Mouse (Mus musculus) 3T3-L1 (cell line): ENCODE measurements around the gene Crybg1.
"Not testable (repeated sequence)": the region's sequence is repeated elsewhere in the genome, so short reads cannot be mapped to it uniquely, and the experiment has no call there.

ENCODE experiments used
- DNase-seq: peaks from one replicate; pipeline ENCODE4 v3.0.0-alpha.2; 2015; ENCODE audit warnings: low read depth, low spot score

The Crybg1 gene

DNA sequence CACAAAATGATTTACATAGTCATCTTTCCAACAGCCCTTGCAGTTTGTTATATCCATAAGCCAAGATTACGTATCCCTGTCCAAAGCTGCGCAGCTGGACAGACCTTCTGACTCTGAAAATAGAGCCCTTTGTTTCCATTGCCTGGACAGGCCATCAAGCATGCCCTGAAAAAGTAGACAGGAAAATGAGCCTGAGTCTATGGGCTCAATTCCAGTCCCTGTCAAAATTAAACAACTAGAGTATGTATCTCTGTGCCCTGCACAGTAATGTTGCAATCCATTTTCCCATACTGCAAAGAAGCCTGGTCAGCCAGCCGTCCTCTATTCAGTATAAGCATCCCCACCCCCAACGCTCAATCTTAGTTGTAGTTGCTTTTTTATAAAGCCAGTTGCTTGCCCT is 141.8 kb downstream of the Crybg1 start:
- DNase-seq, result peak; percentile 40

DNA sequence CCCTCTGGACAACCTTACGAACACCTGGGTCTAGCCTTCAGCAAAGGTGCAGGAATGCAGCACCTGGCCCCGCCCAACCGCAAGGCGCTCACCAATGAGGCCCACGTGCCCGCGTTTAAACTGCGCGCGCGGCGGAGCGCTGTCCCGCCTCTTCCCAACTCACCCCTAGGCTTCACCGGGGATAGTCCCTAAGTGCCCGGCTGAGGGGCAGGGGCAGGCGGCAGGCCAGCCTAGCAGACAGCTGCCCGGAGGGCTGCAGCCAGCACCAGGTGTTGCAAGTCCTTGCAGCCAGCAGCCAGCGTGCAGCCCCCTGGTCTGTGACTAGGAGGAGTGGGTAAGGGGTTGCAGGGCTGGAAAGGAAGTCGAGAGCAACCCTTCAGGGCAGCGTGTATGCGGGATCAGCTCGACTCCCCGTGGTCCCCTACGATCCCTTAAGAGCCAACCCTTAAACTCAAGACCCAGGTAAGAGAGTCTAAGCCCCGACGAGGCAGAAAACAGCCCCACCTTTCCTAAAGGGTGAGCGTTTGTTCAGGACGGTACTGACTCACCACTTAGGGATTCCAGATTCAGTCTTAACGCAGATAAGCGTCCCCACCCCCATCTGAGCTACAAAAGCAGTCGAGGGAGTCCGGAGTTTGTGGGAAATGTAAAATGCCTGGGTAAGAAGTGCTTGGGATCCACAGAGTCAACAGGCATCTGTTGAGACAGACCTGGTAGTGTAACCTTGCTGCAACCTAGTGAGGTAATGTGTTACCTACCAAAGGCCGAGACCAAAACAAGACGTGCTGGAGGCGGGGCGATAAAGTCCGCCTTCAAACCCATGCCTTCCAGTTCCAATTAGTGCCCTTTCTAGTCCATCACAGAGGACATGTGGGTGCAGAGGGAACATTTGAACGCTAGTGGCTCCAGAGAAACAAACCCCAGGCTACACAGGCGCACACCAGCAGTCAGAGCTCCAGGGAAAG is 142.7 kb downstream of the Crybg1 start:
- peak; percentile 20 for DNase-seq

GRCm38 (mm10) chr10:44004221-44004751 is 144.4 kb downstream of the Crybg1 start:
- DNase-seq, result peak; percentile 74

- DNase-seq, result peak; percentile 68
These were observed 145.0 kb downstream of the Crybg1 start for GRCm38 (mm10) chr10:44003551-44004151.

GRCm38 (mm10) chr10:44002995-44003524 is 145.6 kb downstream of the Crybg1 start:
- peak; percentile 40 for DNase-seq

- DNase-seq, result peak; percentile 84
These were observed 146.4 kb downstream of the Crybg1 start for GRCm38 (mm10) chr10:44002004-44002940.

DNA sequence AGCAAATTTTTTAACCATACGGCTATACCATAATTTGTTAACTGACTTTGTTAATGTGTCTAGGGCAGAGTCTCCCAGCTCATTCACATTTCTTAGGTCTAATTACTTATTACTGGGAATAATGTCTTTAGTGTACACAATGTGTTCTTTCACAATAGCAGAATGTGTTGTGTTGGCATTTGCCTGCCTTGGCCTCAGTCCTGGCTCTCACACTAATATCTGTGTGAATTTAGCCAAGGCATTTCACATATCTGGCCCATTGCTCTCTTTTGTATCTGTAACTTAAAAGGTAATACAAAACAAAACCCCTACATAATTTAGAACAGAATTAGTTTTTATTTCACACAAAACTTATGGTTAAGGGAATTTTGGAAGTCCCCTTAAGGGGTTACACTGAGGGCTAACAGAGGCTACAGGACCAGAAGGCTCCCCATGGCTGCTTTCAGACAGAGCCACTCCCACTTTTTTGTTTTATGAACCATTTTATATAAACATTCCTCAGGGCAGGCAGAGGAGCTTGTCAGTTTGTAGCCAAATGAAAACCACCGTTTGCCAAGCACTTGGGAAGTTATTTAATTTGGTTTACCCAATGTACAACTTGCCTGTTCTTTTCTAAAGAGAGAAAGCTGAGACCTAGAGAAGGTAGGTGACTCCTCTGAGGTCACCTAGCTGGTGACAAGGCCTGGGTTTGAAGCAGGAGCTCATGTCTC is 148.3 kb downstream of the Crybg1 start:
- DNase-seq, result peak; percentile 64

- DNase-seq, result peak; percentile 86
These were observed 150.1 kb downstream of the Crybg1 start for GRCm38 (mm10) chr10:43998503-43999082.

- DNase-seq, result peak; percentile 6
These were observed 150.6 kb downstream of the Crybg1 start for GRCm38 (mm10) chr10:43998023-43998422.

DNA sequence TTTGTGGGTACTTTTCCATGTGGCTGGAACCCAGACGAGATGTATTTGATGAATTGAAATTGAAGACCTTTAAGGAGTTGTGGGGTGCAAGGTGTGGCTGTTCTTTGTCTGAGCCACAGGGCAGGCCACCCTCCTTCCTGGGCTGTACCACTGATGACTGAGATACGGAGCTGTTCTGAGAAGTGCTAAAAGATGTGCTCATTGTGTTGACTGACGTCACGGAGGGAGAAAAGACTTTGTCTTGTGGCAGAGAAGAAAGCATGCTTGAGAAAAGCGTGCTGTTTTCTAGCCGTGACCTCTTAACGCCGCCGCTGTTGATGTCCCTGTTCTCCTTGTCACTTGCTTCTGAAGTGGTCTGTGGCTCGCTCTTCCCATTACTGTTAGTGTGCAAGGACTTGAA is 151.4 kb downstream of the Crybg1 start:
- no peak for DNase-seq

- DNase-seq, result no peak
These were observed 152.6 kb downstream of the Crybg1 start for GRCm38 (mm10) chr10:43995858-43996650.

DNA sequence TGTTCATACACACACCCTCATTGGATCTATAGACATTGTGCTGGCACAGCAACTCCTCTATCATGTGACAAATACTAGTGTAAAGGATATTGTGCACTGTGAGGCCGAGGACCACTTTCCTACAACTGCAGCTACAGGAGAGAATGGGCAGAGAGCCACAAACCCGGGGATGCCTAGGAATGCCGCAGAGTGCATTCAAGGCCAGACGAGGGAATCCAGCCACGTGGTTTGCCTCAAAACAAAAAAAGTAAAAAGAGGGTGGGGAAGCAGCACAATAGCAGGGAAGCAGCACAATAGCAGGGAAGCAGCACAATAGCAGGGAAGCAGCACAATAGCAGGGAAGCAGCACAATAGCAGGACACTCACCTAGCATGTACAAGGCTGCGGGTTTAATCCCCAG is 155.5 kb downstream of the Crybg1 start:
- DNase-seq, result no peak

- no peak for DNase-seq
These were observed 156.1 kb downstream of the Crybg1 start for GRCm38 (mm10) chr10:43992506-43992905.

DNA sequence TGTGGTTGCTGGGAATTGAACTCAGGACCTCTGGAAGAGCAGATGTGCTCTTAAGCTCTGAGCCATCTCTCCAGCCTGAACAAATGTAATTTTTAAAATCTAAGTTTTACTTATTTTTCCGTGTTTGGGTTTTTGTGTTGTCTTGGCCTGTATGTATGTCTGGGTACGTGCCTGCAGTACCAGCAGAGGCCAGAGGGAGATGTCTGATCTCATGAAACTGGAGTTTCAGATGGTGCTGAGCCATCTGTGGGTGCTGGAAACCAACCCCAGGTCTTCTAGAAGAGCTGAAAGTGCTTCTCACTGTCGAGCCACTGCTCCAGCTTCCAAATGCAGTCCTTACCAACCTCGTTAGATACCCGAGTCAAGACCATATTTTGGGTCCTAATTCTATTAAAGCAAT is 157.4 kb downstream of the Crybg1 start:
- no peak for DNase-seq

GRCm38 (mm10) chr10:43983866-43984265 is 164.8 kb downstream of the Crybg1 start:
- no peak for DNase-seq

DNA sequence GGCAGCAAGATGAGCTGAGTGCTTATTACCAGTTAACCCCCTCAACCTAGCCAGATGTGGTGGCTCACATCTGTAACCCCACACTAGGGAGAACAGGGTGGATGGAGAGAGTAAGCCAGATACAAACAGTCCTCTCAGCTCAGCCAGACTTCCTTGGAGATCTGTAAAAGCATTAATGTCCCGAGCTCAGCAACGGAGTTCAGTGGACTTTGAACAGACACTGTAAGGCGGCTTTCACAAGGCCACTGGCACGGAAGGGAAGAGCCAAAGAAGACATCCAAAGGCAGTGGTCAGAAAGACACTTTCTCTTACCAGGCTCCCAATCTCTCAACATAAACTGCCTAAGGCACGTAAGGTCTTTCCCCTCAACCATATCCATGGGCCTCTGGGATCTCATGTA is 165.4 kb downstream of the Crybg1 start:
- DNase-seq, result no peak

- no peak for DNase-seq
These were observed 166.2 kb downstream of the Crybg1 start for GRCm38 (mm10) chr10:43982470-43982869.

DNA sequence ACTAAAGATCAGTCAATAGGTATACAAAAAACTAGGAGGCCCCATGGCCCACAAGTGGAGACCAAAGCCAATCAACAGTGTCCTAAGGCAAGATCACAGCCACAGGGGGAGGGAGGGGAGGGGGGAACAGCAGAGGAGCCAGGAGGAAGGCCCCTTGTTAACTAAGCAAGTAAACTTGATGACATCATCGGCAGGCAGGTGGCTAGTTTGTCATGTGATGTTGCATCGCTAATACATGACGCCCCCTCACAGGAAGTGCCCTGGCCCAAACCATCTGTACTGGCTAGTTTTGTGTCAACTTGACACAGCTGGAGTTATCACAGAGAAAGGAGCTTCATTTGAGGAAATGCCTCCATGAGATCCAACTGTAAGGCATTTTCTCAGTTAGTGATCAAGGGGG is 167.9 kb downstream of the Crybg1 start:
- not testable (repeated sequence) for DNase-seq

DNA sequence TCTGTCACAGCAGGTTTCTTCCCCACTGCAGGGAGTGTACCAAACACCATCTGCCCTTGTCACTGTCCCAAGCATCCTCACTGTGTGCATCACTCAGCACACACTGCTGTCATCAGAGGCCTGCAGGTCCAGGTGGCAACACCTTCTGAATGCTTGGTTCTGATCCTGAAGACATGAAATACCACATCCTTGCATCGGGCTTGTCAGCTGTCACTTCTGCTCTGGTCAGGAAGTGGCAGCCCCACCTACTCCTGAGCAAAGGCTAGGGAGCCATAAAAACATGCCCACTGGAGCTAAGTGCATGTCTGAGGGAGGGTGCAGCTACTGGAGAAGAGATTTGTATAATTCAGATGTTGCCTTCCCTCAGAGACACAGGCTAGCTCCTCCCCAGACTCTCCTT is 168.6 kb downstream of the Crybg1 start:
- no peak for DNase-seq
